Mouse (Mus musculus) CH12.LX (cell line): ENCODE measurements around the gene Kidins220.

Source experiments
- BHLHE40 ChIP-seq: IDR thresholded peaks from 2 replicates; pipeline ENCODE4 v1.6.1; 2011; ENCODE audit warnings: mild to moderate bottlenecking, low read depth, low read length, improper control_type of control experiment
- CHD2 ChIP-seq: IDR thresholded peaks from 2 replicates; pipeline ENCODE4 v1.6.1; 2011; ENCODE audit warnings: low read length, improper control_type of control experiment
- CTCF ChIP-seq, 2 experiments: IDR thresholded peaks in 1 of 2; conservative IDR thresholded peaks in 1 of 2; 2 replicates each; pipeline ENCODE4 v1.5.1; 2011 to 2012; ENCODE audit warnings: low read depth in 2 of 2, low read length in 2 of 2, improper control_type of control experiment in 1 of 2, inconsistent platforms in 1 of 2, mild to moderate bottlenecking in 1 of 2, moderate library complexity in 1 of 2
- JUND ChIP-seq: conservative IDR thresholded peaks from 2 replicates; pipeline ENCODE4 v1.6.1; 2011; ENCODE audit warnings: low read depth, low read length, improper control_type of control experiment
- MAX ChIP-seq: IDR thresholded peaks from 2 replicates; pipeline ENCODE4 v1.6.1; 2011; ENCODE audit warnings: low read length, improper control_type of control experiment
- MEF2A ChIP-seq: IDR thresholded peaks from 2 replicates; pipeline ENCODE4 v1.6.1; 2014; ENCODE audit warnings: low read depth, mild to moderate bottlenecking, inconsistent platforms, low read length, improper control_type of control experiment, borderline replicate concordance
- PAX5 ChIP-seq: IDR thresholded peaks from 2 replicates; pipeline ENCODE4 v1.6.1; 2012; ENCODE audit warnings: low read length, inconsistent platforms, mixed read lengths
- POLR2A ChIP-seq: IDR thresholded peaks from 2 replicates; pipeline ENCODE4 v1.6.1; 2011; ENCODE audit warnings: low read depth, mild to moderate bottlenecking, improper control_type of control experiment, low read length
- RCOR1 ChIP-seq: conservative IDR thresholded peaks from 2 replicates; pipeline ENCODE4 v1.6.1; 2012; ENCODE audit warnings: low read depth, mild to moderate bottlenecking, inconsistent platforms, low read length, improper control_type of control experiment
- USF1 ChIP-seq: IDR thresholded peaks from 2 replicates; pipeline ENCODE4 v1.6.1; 2014; ENCODE audit warnings: low read depth, mild to moderate bottlenecking, inconsistent platforms, low read length, improper control_type of control experiment
- ZKSCAN1 ChIP-seq: IDR thresholded peaks from 2 replicates; pipeline ENCODE4 v1.6.1; 2012; ENCODE audit warnings: low read depth, inconsistent platforms, low read length, improper control_type of control experiment, borderline replicate concordance
- ZMIZ1 ChIP-seq: IDR thresholded peaks from 2 replicates; pipeline ENCODE4 v1.6.1; 2012; ENCODE audit warnings: low read depth, mild to moderate bottlenecking, inconsistent platforms, low read length, improper control_type of control experiment
- ZNF384 ChIP-seq: IDR thresholded peaks from 2 replicates; pipeline ENCODE4 v1.6.1; 2012; ENCODE audit warnings: low read depth, low read length, improper control_type of control experiment, inconsistent platforms

DNA sequence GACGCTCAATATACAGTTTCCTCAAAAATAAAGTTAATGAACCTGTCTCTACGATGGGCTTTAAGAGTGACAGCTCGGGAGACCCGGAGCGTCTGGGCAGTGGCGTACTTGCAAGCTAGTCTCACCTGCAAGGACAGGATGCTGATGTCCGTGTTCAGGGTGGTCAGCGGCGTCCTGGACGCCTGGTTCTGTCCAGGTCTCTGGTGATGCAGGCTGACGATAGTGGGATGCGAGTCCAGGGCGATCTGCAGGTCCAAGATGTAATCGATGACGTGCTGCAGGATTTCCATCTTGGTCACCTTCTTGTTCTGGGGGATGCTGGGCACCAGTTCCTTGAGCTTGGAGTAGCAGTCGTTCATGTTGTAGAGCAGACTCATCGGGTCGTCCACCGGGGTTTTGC lies 120.8 kb downstream of the Kidins220 start:
- TF ChIP-seq CTCF (conservative IDR thresholded peaks at IDR 0.05 in 1 of 2, IDR thresholded peaks at IDR 0.05 in 1 of 2; ENCODE audit: low read depth in 2 of 2, low read length in 2 of 2) (no peak), ZKSCAN1 (no peak), BHLHE40 (no peak), MAX (no peak), POLR2A (no peak), RCOR1 (no peak), PAX5 (no peak), ZMIZ1 (no peak), ZNF384 (no peak), USF1 (no peak), MEF2A (no peak), CHD2 (no peak), JUND (no peak)
